Mouse (Mus musculus) spleen, adult 2 months (tissue): ENCODE measurements around the gene Mrpl34. TPM values are rescaled to one million over a fixed set of nuclear protein-coding genes. Genes with fewer than 3 reads are reported as not detected.
A peak's percentile ranks its signal among the peaks of the same experiment; 100 is the strongest.

ENCODE experiments used
- DNase-seq, 2 experiments: peaks; one replicate each; pipeline versions ENCODE4 v3.0.0 to v3.0.0-alpha.2; 2012 to 2021; ENCODE audit warnings: low spot score in 2 of 2, low read depth in 1 of 2
- H3K27ac ChIP-seq: fragments of 200-500 bp; 2 replicates; pipeline ENCODE4 v1.5.1; 2012; ENCODE audit warnings: low read length, inconsistent platforms; ENCODE audit not compliant: insufficient read depth
- H3K27me3 ChIP-seq: fragments of 200-500 bp; 2 replicates; pipeline ENCODE4 v1.6.1; 2012; ENCODE audit warnings: mild to moderate bottlenecking, moderate library complexity, low read length, inconsistent platforms; ENCODE audit not compliant: control insufficient read depth, insufficient read depth
- H3K36me3 ChIP-seq: fragments of 200-500 bp; 2 replicates; pipeline ENCODE4 v1.6.1; 2012; ENCODE audit warnings: mild to moderate bottlenecking, low read length, inconsistent platforms; ENCODE audit not compliant: control insufficient read depth, insufficient read depth
- H3K4me1 ChIP-seq: fragments of 200-500 bp; 2 replicates; pipeline ENCODE4 v1.6.1; 2011; ENCODE audit warnings: inconsistent platforms; ENCODE audit not compliant: control insufficient read depth, insufficient read depth, insufficient read length
- H3K4me3 ChIP-seq: fragments of 200-500 bp; 2 replicates; pipeline ENCODE4 v1.5.1; 2011; ENCODE audit warnings: mild to moderate bottlenecking, inconsistent platforms; ENCODE audit not compliant: insufficient read depth, insufficient read length; ENCODE audit errors: extremely low read depth
- CTCF ChIP-seq: fragments of 200-500 bp; IDR thresholded peaks from 2 replicates; pipeline ENCODE4 v1.5.1; 2011; ENCODE audit warnings: mild to moderate bottlenecking, inconsistent platforms; ENCODE audit not compliant: insufficient read depth, insufficient read length, insufficient replicate concordance; ENCODE audit errors: extremely low read depth
- POLR2A ChIP-seq: fragments of 200-500 bp; IDR thresholded peaks from 2 replicates; pipeline ENCODE4 v1.6.1; 2011; ENCODE audit warnings: low read depth, low read length, inconsistent platforms
- WGBS: fragments of 180-500 bp; shearing (Covaris S2); methylation state at CpG from one replicate; pipeline ENCODE4 v1.1.7; 2018; 5-methylcytosine and 5-hydroxymethylcytosine counted together
- polyA plus RNA-seq: library from polyadenylated mRNA; depleted of rRNA; stranded (reverse); fragments of >200 nt; gene quantifications from 2 replicates; pipeline ENCODE4 v1.2.3, GENCODE M21; 2012

Gene Mrpl34
- polyA plus RNA-seq, 1 experiment = 46.4 TPM

DNA sequence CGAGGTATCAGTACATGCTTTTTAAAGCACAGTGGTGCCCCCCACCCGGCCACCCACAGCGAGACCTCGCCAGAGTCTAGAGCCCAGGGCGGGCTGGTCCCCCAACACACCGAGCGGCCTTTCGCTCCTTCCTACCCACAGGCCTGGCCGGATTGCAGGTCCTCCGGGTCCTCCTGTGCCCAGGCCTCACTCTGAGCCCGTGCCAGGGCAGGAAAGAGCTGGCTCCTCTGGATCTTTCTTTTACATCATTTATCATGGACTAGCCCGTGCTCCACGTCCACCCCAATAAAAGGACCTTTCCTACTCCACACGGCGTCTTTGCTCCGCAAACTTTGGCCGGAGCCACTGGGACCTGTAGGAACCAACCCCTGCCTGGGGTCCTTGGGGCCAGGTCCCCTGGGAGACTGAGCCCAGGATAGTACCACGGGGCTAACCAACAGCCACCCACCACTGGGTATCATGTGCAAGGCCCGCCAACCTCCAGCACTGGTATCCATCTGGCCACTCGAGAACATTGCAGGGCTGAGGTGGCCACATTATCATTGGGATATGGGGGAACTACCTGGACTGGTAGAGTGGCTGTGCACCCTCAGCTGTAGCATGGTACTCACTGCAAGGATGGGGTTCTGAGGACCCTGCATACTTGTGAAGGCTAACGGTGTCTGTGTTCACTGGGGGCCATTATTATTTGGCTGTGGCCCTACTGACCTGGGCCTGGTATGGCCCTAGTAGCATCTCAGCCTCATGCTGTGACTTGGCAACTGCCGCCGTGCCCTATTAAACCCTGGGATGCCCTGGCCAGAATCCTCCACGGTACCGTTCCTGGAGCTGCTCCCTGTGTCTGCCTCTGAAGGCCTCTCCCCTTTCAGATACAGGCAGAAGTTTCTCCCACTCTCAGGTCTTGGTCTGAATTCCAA, 10.3 kb downstream of the Mrpl34 start:
- Histone ChIP-seq H3K36me3 (peaks cover 17% of the 10 kb centered on the region), H3K4me1 (peaks cover 8% of the 10 kb centered on the region), H3K27ac (no peak overlapping the region), H3K27me3 (no peaks in the 10 kb centered on the region), H3K4me3 (no peak overlapping the region)
- TF ChIP-seq CTCF (no peak), POLR2A (no peak)
- WGBS = 95% methylated on average over 25 of the region's 25 CpGs
- no peak for DNase-seq

- peaks cover 3% of the 10 kb centered on the region for H3K4me1 ChIP-seq
- WGBS = 37% methylated on average over 4 of the region's 4 CpGs
- H3K27ac ChIP-seq = no peak overlapping the region
- no peak overlapping the region for H3K4me3 ChIP-seq
- no peaks in the 10 kb centered on the region for H3K27me3 ChIP-seq
- peaks cover 17% of the 10 kb centered on the region for H3K36me3 ChIP-seq
- no peak for DNase-seq
- TF ChIP-seq POLR2A = no peak
Observed at GRCm38 (mm10) chr8:71475702-71476075, 10.9 kb downstream of the Mrpl34 start.

DNA sequence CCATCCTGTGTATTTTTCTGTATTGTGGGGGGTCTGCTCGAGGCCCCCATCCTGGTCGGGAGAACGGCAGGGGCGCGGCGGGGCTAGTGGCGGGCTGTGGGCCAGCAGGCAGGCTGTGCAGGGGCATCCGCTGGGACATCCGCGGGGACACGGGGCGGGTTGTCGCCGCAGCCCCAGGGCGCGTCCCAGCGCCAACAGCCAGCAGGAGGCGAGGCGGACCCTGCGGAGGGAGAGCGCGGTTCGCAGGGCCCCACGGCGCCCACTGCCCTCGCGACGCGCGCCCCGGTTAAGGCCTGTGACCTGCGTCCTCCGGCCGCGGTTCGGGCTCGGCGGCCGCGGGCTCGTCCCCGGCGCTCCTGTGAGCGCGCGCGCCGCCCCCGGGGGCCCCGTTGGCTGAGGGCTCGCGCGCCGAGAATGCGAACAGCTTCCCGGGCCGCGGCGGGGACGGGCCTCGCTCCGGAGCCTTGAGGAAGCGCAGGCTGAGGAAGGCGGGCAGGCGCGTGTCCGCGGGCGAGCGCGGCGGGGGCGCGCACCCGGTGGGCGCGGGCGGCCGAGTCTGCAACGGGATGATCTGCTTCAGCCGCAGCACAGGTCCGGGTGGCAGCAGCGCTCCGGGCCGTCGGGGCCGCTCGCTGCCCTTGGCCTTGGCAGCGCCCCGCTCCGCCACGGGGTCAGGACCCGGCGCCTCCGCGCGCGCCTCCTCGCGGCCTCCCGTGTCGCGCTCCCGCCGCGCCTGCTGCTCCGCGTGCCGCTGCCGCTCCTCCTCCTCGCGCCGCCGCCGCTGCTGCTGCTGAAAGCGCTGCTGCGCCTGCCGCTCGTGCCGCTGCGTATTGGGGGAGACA, 11.6 kb downstream of the Mrpl34 start:
- H3K4me3 ChIP-seq = peak overlapping the region; percentile 76
- peak overlapping the region; percentile 83 for H3K27ac ChIP-seq
- no peak for TF ChIP-seq CTCF
- TF ChIP-seq POLR2A = no peak
- DNase-seq = peak in 1 of 2 experiments; percentile 73
- H3K4me1 ChIP-seq = peaks cover 3% of the 10 kb centered on the region
- WGBS = under 1% methylated on average over 79 of the region's 121 CpGs
- H3K36me3 ChIP-seq = peaks cover 17% of the 10 kb centered on the region
- H3K27me3 ChIP-seq = no peaks in the 10 kb centered on the region

GRCm38 (mm10) chr8:71477196-71477845, 12.6 kb downstream of the Mrpl34 start:
- Histone ChIP-seq H3K4me3 (peak overlapping the region; percentile 76; the same call in 1 of the 2 replicates), H3K4me1 (peaks cover 3% of the 10 kb centered on the region), H3K36me3 (peaks cover 13% of the 10 kb centered on the region), H3K27me3 (no peaks in the 10 kb centered on the region), H3K27ac (no peak overlapping the region)
- 56% methylated on average over 14 of the region's 14 CpGs for WGBS
- DNase-seq = no peak
- TF ChIP-seq CTCF = 0 out of 2 replicates have a peak, but pooled peaks have one; percentile 4
- no peak for TF ChIP-seq POLR2A

- Histone ChIP-seq H3K27ac (no peak overlapping the region), H3K4me3 (no peak overlapping the region), H3K27me3 (no peaks in the 10 kb centered on the region), H3K4me1 (peaks cover 3% of the 10 kb centered on the region), H3K36me3 (peaks cover 7% of the 10 kb centered on the region)
- TF ChIP-seq POLR2A = no peak
- no peak for TF ChIP-seq CTCF
- DNase-seq = no peak
- 97% methylated on average over 11 of the region's 11 CpGs for WGBS
Observed at GRCm38 (mm10) chr8:71478943-71479342, 14.2 kb downstream of the Mrpl34 start.

DNA sequence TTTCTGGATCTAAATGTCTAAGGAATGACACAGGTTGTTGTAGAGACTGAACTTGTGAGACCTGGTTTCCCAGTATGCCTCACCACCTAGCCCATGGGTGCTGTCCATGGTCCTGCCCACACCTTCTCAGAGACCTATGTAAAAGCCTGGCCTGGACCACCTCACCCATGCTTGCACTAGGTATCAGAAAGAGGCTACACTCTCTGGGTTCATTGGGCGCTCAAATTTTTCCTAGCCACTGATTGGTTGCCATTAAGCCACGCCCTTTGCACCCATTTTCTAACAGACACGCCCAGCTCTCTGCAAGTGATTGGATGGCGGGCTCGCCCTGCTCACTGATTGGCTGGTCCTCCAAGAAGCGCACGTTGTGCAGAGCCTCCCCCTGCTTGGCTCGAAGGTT, 19.2 kb downstream of the Mrpl34 start:
- peaks cover 14% of the 10 kb centered on the region for H3K4me1 ChIP-seq
- 80% methylated on average over 8 of the region's 8 CpGs for WGBS
- H3K36me3 ChIP-seq = no peaks in the 10 kb centered on the region; the same call in 1 of the 2 replicates
- TF ChIP-seq CTCF = no peak
- no peak for TF ChIP-seq POLR2A
- peak in 1 of 2 experiments; percentile 42 for DNase-seq
- H3K4me3 ChIP-seq = no peak overlapping the region
- no peaks in the 10 kb centered on the region for H3K27me3 ChIP-seq
- H3K27ac ChIP-seq = no peak overlapping the region
